Mouse (Mus musculus): Measurements from ENCODE around the gene Srp72.
A peak's percentile ranks its signal among the peaks of the same experiment; 100 is the strongest.

The Srp72 gene

GRCm38 (mm10) chr5:76974554-76975285, at the start of gene Srp72:
Gene Srp72 (plus strand): TSS chr5:76974683.
- peak; percentile 93 to 94 for DNase-seq (ENCODE audit: low spot score in 2 of 2)

GRCm38 (mm10) chr5:76928124-76928832, 46.2 kb upstream of the Srp72 start:
- peak; percentile 29 to 53 for DNase-seq (ENCODE audit: low spot score in 2 of 2)

GRCm38 (mm10) chr5:76929180-76929877, 45.2 kb upstream of the Srp72 start:
- DNase-seq (ENCODE audit: low spot score in 2 of 2): peak in 1 of 2 experiments; percentile 12

GRCm38 (mm10) chr5:76939717-76940116, 34.8 kb upstream of the Srp72 start:
- no peak for DNase-seq (ENCODE audit: low spot score in 2 of 2)

GRCm38 (mm10) chr5:76941975-76942374, 32.5 kb upstream of the Srp72 start:
- no peak for DNase-seq (ENCODE audit: low spot score in 2 of 2)

- DNase-seq (ENCODE audit: low spot score in 2 of 2): no peak
These were observed 32.0 kb upstream of the Srp72 start for GRCm38 (mm10) chr5:76942505-76942904.

GRCm38 (mm10) chr5:76944965-76945677, 29.4 kb upstream of the Srp72 start:
- DNase-seq (ENCODE audit: low spot score in 2 of 2): no peak

GRCm38 (mm10) chr5:76945678-76946033, 28.8 kb upstream of the Srp72 start:
- DNase-seq (ENCODE audit: low spot score in 2 of 2): no peak

- no peak for DNase-seq (ENCODE audit: low spot score in 2 of 2)
These were observed 27.3 kb upstream of the Srp72 start for GRCm38 (mm10) chr5:76947142-76947541.

GRCm38 (mm10) chr5:76947758-76948157, 26.7 kb upstream of the Srp72 start:
- DNase-seq (ENCODE audit: low spot score in 2 of 2): no peak

GRCm38 (mm10) chr5:76950343-76951105, 24.0 kb upstream of the Srp72 start:
- DNase-seq (ENCODE audit: low spot score in 2 of 2): no peak

GRCm38 (mm10) chr5:76951106-76952027, 23.1 kb upstream of the Srp72 start, which contains the start of the genes Paics and Ppat:
Gene Paics (plus strand): TSS chr5:76951307.
Gene Ppat (minus strand): TSS chr5:76951578.
- peak; percentile 98 to 99 for DNase-seq (ENCODE audit: low spot score in 2 of 2)

- no peak for DNase-seq (ENCODE audit: low spot score in 2 of 2)
These were observed 22.1 kb upstream of the Srp72 start for GRCm38 (mm10) chr5:76952112-76953040.

GRCm38 (mm10) chr5:76953794-76954193, 20.7 kb upstream of the Srp72 start:
- no peak for DNase-seq (ENCODE audit: low spot score in 2 of 2)

GRCm38 (mm10) chr5:76954271-76954900, 20.1 kb upstream of the Srp72 start:
- DNase-seq (ENCODE audit: low spot score in 2 of 2): no peak

- DNase-seq (ENCODE audit: low spot score in 2 of 2): no peak
These were observed 19.0 kb upstream of the Srp72 start for GRCm38 (mm10) chr5:76955474-76955873.

- no peak for DNase-seq (ENCODE audit: low spot score in 2 of 2)
These were observed 16.5 kb upstream of the Srp72 start for GRCm38 (mm10) chr5:76957954-76958353.

- DNase-seq (ENCODE audit: low spot score in 2 of 2): no peak
These were observed 14.9 kb upstream of the Srp72 start for GRCm38 (mm10) chr5:76959587-76959986.

Data from right cerebral cortex, postnatal 10 days (tissue).